Mouse (Mus musculus) forelimb bud, embryonic 11.5 days (tissue): ENCODE data around the gene Vmn2r61.

ENCODE experiments used
- DNase-seq: peaks from one replicate; pipeline ENCODE4 v3.0.0-alpha.2; 2012; ENCODE audit warnings: low read depth, low spot score

The Vmn2r61 gene

DNA sequence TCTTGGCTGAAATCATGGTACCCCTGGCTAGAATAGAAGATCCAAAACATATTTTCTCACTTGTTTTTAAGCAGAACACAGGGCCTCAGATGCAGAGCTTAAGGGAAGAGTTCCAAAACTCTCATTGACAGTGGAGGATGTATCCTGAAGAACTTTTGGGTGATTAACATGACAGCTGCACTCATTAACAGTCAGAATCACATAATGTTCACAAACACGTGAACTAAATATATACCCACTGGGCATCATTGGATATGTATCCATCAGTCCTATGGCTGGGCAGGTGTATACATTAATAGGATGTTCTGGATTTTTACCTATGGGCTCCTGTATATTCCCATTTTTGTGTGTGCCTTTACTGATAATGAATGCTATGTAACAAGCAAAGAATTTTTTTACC, at the start of gene Vmn2r61:
Gene Vmn2r61, plus strand, starts transcription at position 301 of the 400 bp plus-strand sequence.
- no peak for DNase-seq
